Mouse (Mus musculus): ENCODE results near the gene Ankrd45. TPM values are rescaled to one million over a fixed set of nuclear protein-coding genes. Genes with fewer than 3 reads are reported as not detected.
"Not testable (repeated sequence)": the region's sequence is repeated elsewhere in the genome, so short reads cannot be mapped to it uniquely, and the experiment has no call there.

The Ankrd45 gene
- polyA plus RNA-seq, 1 experiment from 2014 or later, result 3.8 TPM

DNA sequence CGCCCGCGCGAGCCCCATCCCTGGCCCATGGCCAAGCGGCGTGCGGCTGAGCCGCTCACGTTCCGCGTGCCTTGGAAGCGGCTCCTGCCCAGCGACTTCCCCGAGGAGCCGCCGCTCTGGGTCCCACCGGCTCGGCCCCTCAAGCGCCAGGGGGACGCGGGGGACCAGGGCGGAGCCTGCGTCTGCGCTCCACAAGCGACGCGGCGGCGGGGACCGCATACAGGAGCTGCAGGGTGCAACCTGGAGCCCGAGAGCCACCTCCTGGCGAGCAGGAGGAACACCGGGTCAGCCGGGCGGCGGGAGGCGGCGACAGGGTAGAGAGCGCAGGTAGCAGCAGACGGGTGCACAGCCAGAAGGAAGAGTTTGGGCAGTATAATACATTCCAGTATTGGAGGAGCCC, 28.2 kb downstream of the Ankrd45 start:
- peaks cover 10% of the 10 kb centered on the region; the same call in 1 of the 2 replicates for H3K27me3 ChIP-seq (replicated peaks; ENCODE audit: control insufficient read depth, insufficient read depth, low read length)
- H3K9ac ChIP-seq (ENCODE audit: low read depth, low read length), result peak overlapping the region; percentile 59
- H3K4me1 ChIP-seq (ENCODE audit: control insufficient read depth, insufficient read depth, low read length), result no peaks in the 10 kb centered on the region
- no peaks in the 10 kb centered on the region for H3K9me3 ChIP-seq (ENCODE audit: control insufficient read depth, low read length)
- ATAC-seq (ENCODE audit: low read depth) (peak; percentile 96), DNase-seq (ENCODE audit: low spot score) (peak; percentile 83)
- WGBS, result under 1% methylated on average over 40 of the region's 40 CpGs
- no peak overlapping the region for H3K27ac ChIP-seq (replicated peaks; ENCODE audit: low read depth, low read length)
- no peaks in the 10 kb centered on the region for H3K36me3 ChIP-seq (ENCODE audit: control insufficient read depth, insufficient read depth, low read length)
- peak overlapping the region; percentile 49 for H3K4me3 ChIP-seq (ENCODE audit: low read depth, low read length)
- H3K4me2 ChIP-seq (ENCODE audit: low read depth, low read length), result peak overlapping the region; percentile 73

- Histone ChIP-seq H3K4me3 (ENCODE audit: low read depth, low read length) (no peak overlapping the region), H3K36me3 (ENCODE audit: control insufficient read depth, insufficient read depth, low read length) (no peaks in the 10 kb centered on the region), H3K27ac (replicated peaks; ENCODE audit: low read depth, low read length) (no peak overlapping the region), H3K9ac (ENCODE audit: low read depth, low read length) (no peak overlapping the region), H3K4me1 (ENCODE audit: control insufficient read depth, insufficient read depth, low read length) (no peaks in the 10 kb centered on the region), H3K4me2 (ENCODE audit: low read depth, low read length) (no peak overlapping the region), H3K27me3 (replicated peaks; ENCODE audit: control insufficient read depth, insufficient read depth, low read length) (no peaks in the 10 kb centered on the region), H3K9me3 (ENCODE audit: control insufficient read depth, low read length) (peaks cover 9% of the 10 kb centered on the region; the same call in 1 of the 2 replicates)
- ATAC-seq (ENCODE audit: low read depth) (no peak), DNase-seq (ENCODE audit: low spot score) (no peak)
- 50% methylated on average over 8 of the region's 8 CpGs for WGBS
Observed at GRCm38 (mm10) chr1:161180674-161181073, 38.2 kb downstream of the Ankrd45 start.

GRCm38 (mm10) chr1:161182386-161182785, 39.9 kb downstream of the Ankrd45 start:
- Histone ChIP-seq H3K27me3 (replicated peaks; ENCODE audit: control insufficient read depth, insufficient read depth, low read length) (no peaks in the 10 kb centered on the region), H3K4me2 (ENCODE audit: low read depth, low read length) (no peak overlapping the region), H3K4me3 (ENCODE audit: low read depth, low read length) (no peak overlapping the region), H3K9me3 (ENCODE audit: control insufficient read depth, low read length) (peaks cover 9% of the 10 kb centered on the region; the same call in 1 of the 2 replicates), H3K4me1 (ENCODE audit: control insufficient read depth, insufficient read depth, low read length) (no peaks in the 10 kb centered on the region), H3K36me3 (ENCODE audit: control insufficient read depth, insufficient read depth, low read length) (no peaks in the 10 kb centered on the region), H3K27ac (replicated peaks; ENCODE audit: low read depth, low read length) (no peak overlapping the region), H3K9ac (ENCODE audit: low read depth, low read length) (no peak overlapping the region)
- 81% methylated on average over 9 of the region's 9 CpGs for WGBS
- DNase-seq (ENCODE audit: low spot score) (no peak), ATAC-seq (ENCODE audit: low read depth) (no peak)

DNA sequence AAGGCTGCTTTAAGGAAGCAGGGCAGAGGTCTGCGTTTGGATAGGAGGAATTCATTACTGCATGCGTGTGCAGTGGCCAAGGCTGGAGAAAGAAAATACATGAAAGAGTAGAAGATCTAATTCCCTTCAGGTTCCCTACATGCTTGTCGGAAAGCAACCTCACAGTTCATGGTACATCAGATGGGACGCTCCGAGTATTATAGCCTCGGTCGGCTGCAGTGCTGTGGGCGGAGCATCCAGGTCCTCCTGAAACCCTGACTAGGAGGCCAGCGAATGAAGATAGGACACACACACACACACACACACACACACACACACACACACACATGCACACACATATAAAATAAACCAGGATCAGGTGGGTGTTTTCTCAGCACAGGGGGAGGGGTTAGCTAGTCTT, 41.2 kb downstream of the Ankrd45 start:
- Histone ChIP-seq H3K36me3 (ENCODE audit: control insufficient read depth, insufficient read depth, low read length) (no peaks in the 10 kb centered on the region), H3K4me1 (ENCODE audit: control insufficient read depth, insufficient read depth, low read length) (no peaks in the 10 kb centered on the region), H3K27me3 (replicated peaks; ENCODE audit: control insufficient read depth, insufficient read depth, low read length) (no peaks in the 10 kb centered on the region), H3K4me3 (ENCODE audit: low read depth, low read length) (no peak overlapping the region; the same call in 1 of the 2 replicates), H3K27ac (replicated peaks; ENCODE audit: low read depth, low read length) (no peak overlapping the region), H3K9ac (ENCODE audit: low read depth, low read length) (no peak overlapping the region), H3K4me2 (ENCODE audit: low read depth, low read length) (peak overlapping the region; percentile 38), H3K9me3 (ENCODE audit: control insufficient read depth, low read length) (peaks cover 8% of the 10 kb centered on the region; the same call in 1 of the 2 replicates)
- peak; percentile 30 for DNase-seq (ENCODE audit: low spot score)
- ATAC-seq (ENCODE audit: low read depth), result 0 out of 2 replicates have a peak, but pooled peaks have one; percentile 18
- 28% methylated on average over 9 of the region's 9 CpGs for WGBS

GRCm38 (mm10) chr1:161185431-161185830, 42.9 kb downstream of the Ankrd45 start:
- Histone ChIP-seq H3K36me3 (ENCODE audit: control insufficient read depth, insufficient read depth, low read length) (no peaks in the 10 kb centered on the region), H3K4me3 (ENCODE audit: low read depth, low read length) (no peak overlapping the region), H3K9ac (ENCODE audit: low read depth, low read length) (no peak overlapping the region), H3K9me3 (ENCODE audit: control insufficient read depth, low read length) (peaks cover 4% of the 10 kb centered on the region; the same call in 1 of the 2 replicates), H3K27me3 (replicated peaks; ENCODE audit: control insufficient read depth, insufficient read depth, low read length) (no peaks in the 10 kb centered on the region), H3K4me1 (ENCODE audit: control insufficient read depth, insufficient read depth, low read length) (no peaks in the 10 kb centered on the region), H3K4me2 (ENCODE audit: low read depth, low read length) (no peak overlapping the region), H3K27ac (replicated peaks; ENCODE audit: low read depth, low read length) (no peak overlapping the region)
- ATAC-seq (ENCODE audit: low read depth), result no peak
- no peak for DNase-seq (ENCODE audit: low spot score)
- WGBS, result 89% methylated on average over 3 of the region's 3 CpGs

DNA sequence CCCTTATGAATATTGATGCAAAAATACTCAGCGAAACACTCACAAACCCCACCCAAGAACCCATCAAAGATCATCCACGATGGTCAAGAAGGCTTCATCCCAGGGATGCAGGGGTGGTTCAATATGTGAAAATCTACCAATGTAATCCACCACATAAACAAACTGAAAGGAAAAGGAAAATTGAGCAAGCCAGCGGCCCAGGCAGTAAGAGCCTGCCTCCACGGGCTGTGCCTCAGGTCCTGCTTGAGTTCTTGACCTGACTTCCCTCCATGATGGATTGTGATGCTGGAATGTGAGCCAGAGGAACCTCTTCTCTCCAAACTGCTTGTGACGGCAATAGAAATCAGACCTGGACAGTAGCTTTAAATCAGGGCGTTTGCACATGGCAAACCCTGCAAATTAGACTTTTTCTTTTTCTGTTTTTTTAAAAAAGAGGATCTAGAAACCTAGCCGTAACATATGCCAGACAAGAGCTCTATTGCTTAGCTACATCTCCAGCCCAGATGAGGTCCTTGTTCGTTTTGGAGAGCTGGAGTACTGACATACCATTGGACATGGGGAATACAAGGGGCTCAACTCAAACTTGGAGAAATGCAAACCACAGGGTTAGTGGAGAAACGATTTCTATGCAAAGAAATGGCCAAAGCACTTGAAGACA, 47.9 kb downstream of the Ankrd45 start:
- peaks cover 4% of the 10 kb centered on the region; the same call in 1 of the 2 replicates for H3K9me3 ChIP-seq (ENCODE audit: control insufficient read depth, low read length)
- no peak overlapping the region for H3K27ac ChIP-seq (replicated peaks; ENCODE audit: low read depth, low read length)
- ATAC-seq (ENCODE audit: low read depth) (no peak), DNase-seq (ENCODE audit: low spot score) (no peak)
- H3K4me3 ChIP-seq (ENCODE audit: low read depth, low read length), result no peak overlapping the region
- H3K4me2 ChIP-seq (ENCODE audit: low read depth, low read length), result no peak overlapping the region
- no peak overlapping the region for H3K9ac ChIP-seq (ENCODE audit: low read depth, low read length)
- H3K4me1 ChIP-seq (ENCODE audit: control insufficient read depth, insufficient read depth, low read length), result no peaks in the 10 kb centered on the region
- no peaks in the 10 kb centered on the region for H3K36me3 ChIP-seq (ENCODE audit: control insufficient read depth, insufficient read depth, low read length)
- WGBS, result 75% methylated on average over 9 of the region's 9 CpGs
- H3K27me3 ChIP-seq (replicated peaks; ENCODE audit: control insufficient read depth, insufficient read depth, low read length), result no peaks in the 10 kb centered on the region

DNA sequence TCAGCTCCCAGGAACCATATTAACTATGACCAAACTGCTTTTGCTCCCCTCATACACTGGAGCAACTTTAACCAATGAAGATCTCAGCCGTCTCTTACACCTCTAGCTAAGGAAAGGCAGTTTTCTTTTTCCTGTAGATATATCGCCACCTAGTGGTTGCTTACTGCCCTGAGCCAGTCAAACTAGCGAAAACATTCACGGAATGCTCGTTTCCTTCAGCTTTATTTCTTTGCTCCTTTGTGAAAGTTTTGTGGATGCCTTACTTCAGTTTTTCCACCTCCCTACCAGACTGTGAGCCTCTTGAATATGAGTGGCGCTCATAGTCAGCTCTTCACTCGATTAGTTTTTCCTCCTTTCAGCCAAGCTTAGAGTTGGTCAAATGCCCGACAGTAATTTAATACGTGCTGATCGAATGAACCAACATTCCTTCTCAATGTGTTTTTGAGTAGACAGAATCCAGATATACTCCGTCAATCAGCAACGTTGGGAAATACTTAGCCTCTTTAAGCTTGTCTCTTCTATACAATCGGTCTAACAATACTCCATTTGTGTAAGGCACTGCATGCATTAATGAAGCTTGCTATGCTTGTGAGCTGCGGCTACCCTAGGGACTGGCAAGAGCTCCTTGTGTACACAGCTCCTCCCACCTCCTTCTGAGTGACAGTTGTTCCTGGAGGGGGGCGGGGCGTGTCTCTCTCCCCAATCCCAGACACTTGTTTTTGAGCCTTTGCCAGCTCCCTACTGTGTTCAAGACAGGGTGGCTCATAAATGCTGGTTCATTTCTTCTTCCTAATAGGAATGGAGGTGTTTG, 53.3 kb downstream of the Ankrd45 start:
- Histone ChIP-seq H3K36me3 (ENCODE audit: control insufficient read depth, insufficient read depth, low read length) (no peaks in the 10 kb centered on the region), H3K9me3 (ENCODE audit: control insufficient read depth, low read length) (no peaks in the 10 kb centered on the region), H3K4me2 (ENCODE audit: low read depth, low read length) (peak overlapping the region; percentile 62), H3K27me3 (replicated peaks; ENCODE audit: control insufficient read depth, insufficient read depth, low read length) (no peaks in the 10 kb centered on the region), H3K4me1 (ENCODE audit: control insufficient read depth, insufficient read depth, low read length) (no peaks in the 10 kb centered on the region), H3K27ac (replicated peaks; ENCODE audit: low read depth, low read length) (peak overlapping the region; percentile 50), H3K9ac (ENCODE audit: low read depth, low read length) (peak overlapping the region; percentile 47; the same call in 1 of the 2 replicates), H3K4me3 (ENCODE audit: low read depth, low read length) (peak overlapping the region; percentile 35)
- DNase-seq (ENCODE audit: low spot score) (peak; percentile 96), ATAC-seq (ENCODE audit: low read depth) (peak; percentile 96)
- under 1% methylated on average over 16 of the region's 16 CpGs for WGBS

DNA sequence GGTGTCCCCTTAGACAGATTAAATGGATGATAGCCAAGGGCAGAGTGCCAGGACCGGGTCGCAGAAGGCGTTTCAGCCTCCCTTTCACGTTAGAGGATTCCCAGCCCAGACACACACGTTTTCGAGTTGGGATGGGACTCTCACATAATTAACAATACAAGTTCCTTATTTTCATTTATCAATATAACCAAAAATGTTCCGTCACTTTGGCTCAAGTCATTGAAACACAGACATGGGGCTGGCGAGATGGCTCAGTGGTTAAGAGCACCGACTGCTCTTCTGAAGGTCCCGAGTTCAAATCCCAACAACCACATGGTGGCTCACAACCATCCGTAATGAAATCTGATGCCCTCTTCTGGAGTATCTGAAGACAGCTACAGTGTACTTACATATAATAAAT, 53.9 kb downstream of the Ankrd45 start:
- WGBS, result 49% methylated on average over 11 of the region's 11 CpGs
- ATAC-seq (ENCODE audit: low read depth); H3K36me3 ChIP-seq (ENCODE audit: control insufficient read depth, insufficient read depth, low read length); H3K27me3 ChIP-seq (replicated peaks; ENCODE audit: control insufficient read depth, insufficient read depth, low read length); DNase-seq (ENCODE audit: low spot score); H3K9me3 ChIP-seq (ENCODE audit: control insufficient read depth, low read length); H3K4me1 ChIP-seq (ENCODE audit: control insufficient read depth, insufficient read depth, low read length); H3K9ac ChIP-seq (ENCODE audit: low read depth, low read length): not testable (repeated sequence)
- peak overlapping the region; percentile 35 for H3K4me3 ChIP-seq (ENCODE audit: low read depth, low read length)
- H3K4me2 ChIP-seq (ENCODE audit: low read depth, low read length), result peak overlapping the region; percentile 62
- peak overlapping the region; percentile 50 for H3K27ac ChIP-seq (replicated peaks; ENCODE audit: low read depth, low read length)

All from embryonic facial prominence, embryonic 14.5 days (tissue).